Mouse (Mus musculus) urinary bladder, postnatal 36 days (tissue): ENCODE results near the gene 1700025G04Rik.

ENCODE experiments used
- DNase-seq, 2 experiments: peaks; one replicate each; pipeline ENCODE4 v3.0.0; 2022; ENCODE audit warnings: low spot score in 2 of 2, mixed read lengths in 1 of 2

The 1700025G04Rik gene

GRCm38 (mm10) chr1:151995948-151996697 lies 93.8 kb downstream of the 1700025G04Rik start:
- DNase-seq = no peak

GRCm38 (mm10) chr1:151994271-151994670 lies 95.7 kb downstream of the 1700025G04Rik start:
- DNase-seq = no peak

- no peak for DNase-seq
Observed at GRCm38 (mm10) chr1:151991505-151991904, 98.4 kb downstream of the 1700025G04Rik start.

GRCm38 (mm10) chr1:151990615-151991014 lies 99.3 kb downstream of the 1700025G04Rik start:
- DNase-seq = no peak

GRCm38 (mm10) chr1:151988713-151989112 lies 101.2 kb downstream of the 1700025G04Rik start:
- DNase-seq = no peak

GRCm38 (mm10) chr1:151988066-151988465 lies 101.9 kb downstream of the 1700025G04Rik start:
- DNase-seq = no peak

GRCm38 (mm10) chr1:151986024-151986778 lies 103.7 kb downstream of the 1700025G04Rik start:
- no peak for DNase-seq

GRCm38 (mm10) chr1:151985056-151985455 lies 104.9 kb downstream of the 1700025G04Rik start:
- DNase-seq = no peak

- DNase-seq = no peak
Observed at GRCm38 (mm10) chr1:151983991-151984390, 105.9 kb downstream of the 1700025G04Rik start.

GRCm38 (mm10) chr1:151980498-151980897 lies 109.4 kb downstream of the 1700025G04Rik start:
- DNase-seq = no peak

GRCm38 (mm10) chr1:151979803-151980456 lies 110.0 kb downstream of the 1700025G04Rik start:
- no peak for DNase-seq

GRCm38 (mm10) chr1:151978751-151979150 lies 111.2 kb downstream of the 1700025G04Rik start:
- no peak for DNase-seq

- DNase-seq = no peak
Observed at GRCm38 (mm10) chr1:151977596-151977995, 112.3 kb downstream of the 1700025G04Rik start.

GRCm38 (mm10) chr1:151976850-151977249 lies 113.1 kb downstream of the 1700025G04Rik start:
- no peak for DNase-seq

- DNase-seq = no peak
Observed at GRCm38 (mm10) chr1:151975418-151976379, 114.2 kb downstream of the 1700025G04Rik start.

- no peak for DNase-seq
Observed at GRCm38 (mm10) chr1:151974887-151975286, 115.0 kb downstream of the 1700025G04Rik start.

- no peak for DNase-seq
Observed at GRCm38 (mm10) chr1:151974424-151974823, 115.5 kb downstream of the 1700025G04Rik start.

GRCm38 (mm10) chr1:151973110-151973700 lies 116.7 kb downstream of the 1700025G04Rik start:
- DNase-seq = no peak

GRCm38 (mm10) chr1:151971581-151971980 lies 118.3 kb downstream of the 1700025G04Rik start:
- DNase-seq = no peak

GRCm38 (mm10) chr1:151968126-151968525 lies 121.8 kb downstream of the 1700025G04Rik start:
- DNase-seq = no peak

GRCm38 (mm10) chr1:151964811-151965210 lies 125.1 kb downstream of the 1700025G04Rik start:
- DNase-seq = no peak
